Mouse (Mus musculus): ENCODE measurements around the gene Prdx6b. TPM values are rescaled to one million over a fixed set of nuclear protein-coding genes. Genes with fewer than 3 reads are reported as not detected.
A peak's percentile ranks its signal among the peaks of the same experiment; 100 is the strongest.

Prdx6b gene
- total RNA-seq (2021), result not detected
- long read RNA-seq, experiment 1, result 0 reads
- long read RNA-seq, experiment 2, result 0 reads

DNA sequence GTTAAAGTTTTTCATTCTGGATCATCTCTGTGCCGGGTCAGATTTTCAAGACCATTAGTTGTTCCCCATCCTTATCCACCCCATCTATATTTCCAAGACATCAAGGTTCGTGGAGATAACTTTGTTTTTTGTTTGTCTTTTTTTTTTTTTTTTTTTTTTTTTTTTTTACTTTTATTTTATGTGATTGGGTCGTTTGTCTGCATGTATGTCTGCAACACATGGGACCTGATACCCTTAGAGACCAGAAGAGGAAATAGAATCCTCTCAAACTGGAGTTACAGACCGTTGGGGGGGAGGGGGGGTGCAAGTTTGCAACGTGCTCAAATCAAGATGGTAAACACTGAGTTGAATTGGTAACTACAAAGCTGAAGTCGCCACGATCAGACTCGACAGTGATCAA lies at the start of gene Prdx6b:
Prdx6b (plus strand) TSS at position 301 of the 400 bp plus-strand sequence.
- no peak for DNase-seq

DNA sequence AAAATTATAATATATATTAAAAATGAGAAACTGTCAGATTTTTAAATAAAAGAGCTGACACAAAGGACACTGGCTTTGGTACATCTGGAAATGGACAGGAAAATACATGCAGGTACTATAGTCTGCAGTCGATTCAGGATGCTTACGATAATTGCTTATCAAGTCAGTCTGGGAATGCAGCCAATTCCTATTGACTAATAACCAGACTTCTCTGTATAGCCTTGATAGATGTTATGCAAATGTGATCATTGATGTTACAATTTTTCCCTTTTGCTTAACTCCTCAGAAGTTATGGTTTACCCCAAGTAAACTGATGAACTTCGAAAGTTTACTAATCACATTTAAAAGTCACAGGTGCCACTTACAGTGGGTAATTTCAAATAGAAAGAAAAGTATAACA lies 44.8 kb upstream of the Prdx6b start:
- DNase-seq, result no peak

DNA sequence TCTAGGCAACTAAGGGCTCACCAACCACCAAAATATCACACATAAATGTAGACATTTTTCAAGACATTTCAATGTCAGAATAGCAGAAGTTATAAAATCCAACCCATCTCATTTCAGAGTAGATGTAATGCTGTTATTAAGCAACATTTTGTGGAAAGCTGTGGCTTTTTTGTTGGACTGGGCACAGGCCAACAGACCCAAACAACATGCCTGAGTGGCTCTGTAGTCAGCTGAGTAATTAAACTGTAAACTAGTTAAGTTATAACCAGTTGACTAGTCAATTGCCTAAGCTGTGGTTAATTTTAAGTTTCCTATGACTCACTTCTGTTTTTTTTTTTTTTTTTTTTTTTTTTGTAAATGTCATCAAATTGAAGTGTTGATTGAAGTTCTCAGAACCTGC lies 44.4 kb upstream of the Prdx6b start:
- DNase-seq, result no peak

DNA sequence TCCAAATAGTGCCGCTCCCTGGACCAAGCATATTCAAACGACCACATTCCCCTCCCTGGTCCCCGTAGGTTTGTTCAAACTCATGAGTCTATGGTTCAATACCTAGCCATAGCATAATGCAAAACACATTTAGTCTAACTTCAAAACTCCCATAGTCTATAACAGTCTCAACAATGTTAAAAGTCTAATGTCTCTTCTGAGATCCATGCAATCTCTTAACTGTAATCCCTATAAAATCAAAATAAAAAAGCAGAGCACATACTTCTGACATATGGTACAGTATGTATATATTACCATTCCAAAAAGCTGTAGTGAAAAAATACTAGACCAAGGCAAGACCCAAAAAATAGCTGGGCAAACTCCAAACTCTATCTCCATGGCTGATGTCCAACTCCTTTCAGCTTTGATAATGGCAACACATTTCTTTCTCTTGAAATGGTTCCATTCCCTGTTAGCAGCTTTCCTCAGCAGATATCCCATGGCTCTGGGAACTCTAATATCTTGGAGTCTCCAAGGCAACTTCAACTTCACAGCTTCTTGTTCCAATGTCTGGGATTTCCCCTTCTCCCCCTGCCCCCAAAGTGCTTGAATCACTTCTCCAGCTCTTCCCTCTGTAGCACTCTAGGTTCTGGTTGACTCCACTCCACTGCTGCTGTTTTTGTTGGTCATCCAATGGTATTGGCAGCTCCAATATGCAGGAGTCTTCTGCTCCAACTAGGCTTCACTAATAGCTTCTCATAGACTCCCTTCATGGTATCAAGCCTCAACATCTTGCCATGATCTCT lies 32.2 kb upstream of the Prdx6b start:
- no peak for DNase-seq

DNA sequence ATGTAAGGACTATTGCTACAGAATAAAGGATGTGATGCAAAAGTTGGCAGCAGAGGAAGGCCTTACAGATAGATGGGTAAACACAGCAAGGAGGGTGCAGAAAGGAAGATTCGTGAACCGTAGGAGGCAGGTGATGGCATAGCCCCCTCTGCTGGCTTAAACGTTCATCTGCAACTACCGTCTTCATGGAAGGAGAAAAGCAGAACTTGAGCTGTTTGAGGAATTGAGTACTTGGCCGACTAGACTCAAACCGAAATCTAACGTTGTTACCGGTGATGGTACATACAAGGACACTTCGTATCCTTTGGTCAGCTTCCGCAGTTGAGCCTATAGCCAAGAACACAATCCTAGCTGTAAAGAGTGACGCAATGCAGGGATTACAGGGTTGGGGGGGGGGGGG lies 25.4 kb upstream of the Prdx6b start:
- DNase-seq, result peak; percentile 38

DNA sequence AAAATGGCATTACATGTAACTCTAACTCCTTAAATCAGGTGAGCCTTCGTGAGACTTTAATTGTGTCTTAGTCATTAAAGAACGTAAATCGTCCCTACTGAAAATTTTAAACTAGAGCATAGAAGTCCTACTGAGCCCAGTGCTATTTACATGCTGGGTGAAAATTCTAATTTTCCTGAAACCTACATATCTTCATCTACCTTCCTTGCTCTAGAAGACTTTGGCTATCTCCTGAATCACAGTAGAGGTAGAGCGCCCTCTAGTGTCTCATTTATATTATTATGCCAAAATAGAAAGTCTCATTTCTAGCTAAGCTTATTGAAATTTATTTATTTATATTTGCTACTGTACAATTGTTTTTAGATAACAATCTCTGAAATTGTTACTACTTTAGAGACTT lies 24.2 kb upstream of the Prdx6b start:
- no peak for DNase-seq

DNA sequence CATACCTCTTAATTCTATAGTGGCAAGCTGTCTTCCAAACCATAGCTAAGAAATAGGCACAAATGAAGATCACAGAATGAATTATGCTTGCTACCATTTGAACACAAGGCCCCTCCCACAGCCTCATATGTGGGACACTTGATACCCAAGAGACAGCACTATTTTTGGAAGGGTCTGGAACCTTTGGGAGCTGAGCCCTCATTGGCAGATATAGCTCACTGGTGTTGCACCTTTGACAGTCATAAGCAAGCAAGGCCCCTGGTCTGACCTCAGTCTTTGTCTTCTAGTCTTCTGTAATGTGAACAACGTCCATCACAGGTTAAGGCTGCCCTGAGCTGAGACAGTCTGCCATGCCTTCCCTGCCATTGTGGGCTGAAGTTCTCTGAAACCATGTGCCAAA lies 20.8 kb upstream of the Prdx6b start:
- no peak for DNase-seq

DNA sequence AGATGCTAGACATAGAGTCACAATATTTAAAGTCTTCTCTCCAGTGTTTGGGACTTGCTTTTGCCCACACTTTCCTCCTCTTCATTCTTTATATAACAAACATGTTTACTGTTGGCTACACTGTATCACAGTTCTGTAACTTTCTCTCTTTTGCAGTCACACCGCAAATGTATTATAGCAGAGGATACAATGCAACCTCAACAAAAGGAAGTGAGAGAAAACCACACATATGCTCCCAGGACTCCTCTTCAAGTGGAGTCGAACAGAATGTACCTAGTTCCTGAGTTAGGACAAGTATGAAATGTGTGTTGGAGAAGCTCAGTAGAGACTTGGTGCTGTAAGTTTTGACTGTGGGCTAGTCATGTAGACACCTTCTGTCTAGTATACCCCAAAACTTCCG lies 19.2 kb upstream of the Prdx6b start:
- no peak for DNase-seq

DNA sequence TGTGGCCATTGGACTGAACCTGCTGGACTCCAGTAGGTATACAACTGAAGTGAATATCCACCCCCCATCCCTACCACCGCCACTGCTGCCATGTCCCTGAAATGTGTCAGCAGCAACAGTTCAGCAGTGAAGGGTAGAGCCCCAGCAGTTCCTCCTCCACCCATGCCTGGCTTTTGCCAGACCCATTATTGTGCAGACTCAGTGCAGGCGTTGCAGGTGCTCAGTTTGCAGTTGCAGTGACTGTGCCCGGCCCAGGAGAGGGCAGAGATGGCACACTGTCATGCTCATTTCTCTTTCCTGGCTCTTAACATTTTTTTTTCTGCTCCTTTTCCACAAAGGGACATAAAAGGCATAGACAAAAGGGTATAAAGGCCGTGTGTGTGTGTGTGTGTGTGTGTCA lies 18.5 kb upstream of the Prdx6b start:
- DNase-seq, result no peak

DNA sequence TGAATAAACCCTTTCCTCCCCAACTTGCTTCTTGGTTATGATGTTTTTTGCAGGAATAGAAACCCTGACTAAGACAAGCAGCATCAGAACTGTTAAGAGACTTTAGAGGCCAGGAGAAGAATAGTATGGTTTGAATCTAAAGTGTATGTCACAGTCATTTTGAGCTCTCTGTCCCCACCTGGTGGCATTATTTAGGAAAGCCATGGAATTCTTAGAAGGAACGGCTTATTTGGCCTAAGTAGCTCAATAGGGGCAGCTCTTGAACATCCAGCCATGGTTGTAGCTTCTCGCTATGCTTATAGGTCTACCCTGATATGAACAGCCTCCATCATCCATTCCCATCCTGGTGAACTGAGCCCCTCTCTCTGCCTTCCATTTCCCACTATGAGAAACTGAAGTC lies 17.1 kb upstream of the Prdx6b start:
- DNase-seq, result no peak

DNA sequence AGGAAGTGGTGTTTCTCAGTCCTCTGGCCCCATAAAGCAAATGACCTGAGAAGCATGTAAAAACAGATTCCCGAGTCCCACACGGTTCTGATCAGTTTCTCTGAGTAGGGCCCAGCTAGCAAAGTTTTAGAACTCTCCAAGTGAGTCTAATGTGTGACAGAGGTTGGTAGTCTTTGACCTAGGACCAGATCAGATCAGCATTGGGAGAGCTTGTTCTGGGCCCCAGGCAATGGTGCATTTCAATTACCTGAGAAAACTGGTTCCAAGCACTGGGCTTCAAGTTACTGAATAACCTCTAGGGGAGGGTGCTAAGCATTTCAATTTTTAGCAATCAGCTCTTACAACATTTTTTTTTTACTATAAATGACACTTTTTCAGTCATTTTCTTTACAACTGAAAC lies 10.1 kb upstream of the Prdx6b start:
- DNase-seq, result no peak

DNA sequence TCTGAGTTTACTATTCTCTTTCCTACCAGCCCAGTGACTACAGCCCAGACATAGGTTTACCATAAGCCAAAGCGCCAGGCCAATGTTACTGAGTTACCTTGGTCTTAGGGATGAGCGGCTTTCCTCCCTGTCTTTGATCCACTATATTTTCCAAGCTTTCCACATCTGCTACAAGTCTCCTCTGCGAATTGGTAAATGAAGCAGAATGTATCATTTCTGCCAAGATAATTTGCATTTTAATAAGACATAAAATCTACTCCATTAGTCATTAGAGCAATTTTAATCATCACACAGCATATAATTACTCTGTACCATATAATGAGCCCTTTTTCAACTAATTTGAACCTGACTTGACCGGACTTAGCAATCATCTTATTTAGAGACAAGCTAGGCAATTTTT lies 5.9 kb upstream of the Prdx6b start:
- no peak for DNase-seq

DNA sequence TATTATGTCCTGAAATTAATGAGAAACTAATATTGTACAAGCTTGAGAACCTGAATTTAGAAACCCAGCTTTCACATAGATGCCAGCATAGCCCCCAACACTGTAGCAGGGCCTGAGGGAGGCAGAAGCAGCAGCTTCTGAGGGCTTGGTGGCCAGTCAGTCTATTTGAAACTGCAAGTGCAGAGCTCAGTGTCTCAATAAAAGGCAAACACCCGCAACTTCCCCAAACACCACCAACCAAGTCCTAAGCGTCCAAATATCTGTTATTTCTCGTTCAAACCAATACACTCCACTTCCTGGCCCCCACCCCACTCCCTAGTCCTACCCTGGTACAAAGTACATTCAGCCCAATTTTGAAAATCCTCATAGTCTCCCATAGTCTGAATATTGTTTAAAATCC lies 6.1 kb downstream of the Prdx6b start:
- no peak for DNase-seq

DNA sequence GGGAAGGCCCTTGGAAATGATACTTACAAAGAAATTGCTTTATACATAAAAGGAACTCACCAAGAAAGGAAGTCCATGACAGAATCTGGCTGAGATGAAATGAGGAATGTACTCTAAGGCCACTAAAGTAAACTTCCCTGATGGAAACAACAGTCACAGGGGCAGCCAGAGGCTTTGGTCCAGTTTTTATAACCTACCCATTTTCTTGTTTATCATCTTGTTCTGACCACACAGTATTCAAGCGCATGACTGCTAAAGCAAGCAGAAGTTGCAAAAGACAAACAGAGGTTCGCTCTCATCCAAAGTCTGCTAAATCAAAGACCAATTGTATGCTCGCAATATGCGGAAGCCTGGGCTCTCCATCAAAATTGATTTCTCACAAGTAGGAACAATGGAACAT lies 8.5 kb downstream of the Prdx6b start:
- DNase-seq, result no peak

DNA sequence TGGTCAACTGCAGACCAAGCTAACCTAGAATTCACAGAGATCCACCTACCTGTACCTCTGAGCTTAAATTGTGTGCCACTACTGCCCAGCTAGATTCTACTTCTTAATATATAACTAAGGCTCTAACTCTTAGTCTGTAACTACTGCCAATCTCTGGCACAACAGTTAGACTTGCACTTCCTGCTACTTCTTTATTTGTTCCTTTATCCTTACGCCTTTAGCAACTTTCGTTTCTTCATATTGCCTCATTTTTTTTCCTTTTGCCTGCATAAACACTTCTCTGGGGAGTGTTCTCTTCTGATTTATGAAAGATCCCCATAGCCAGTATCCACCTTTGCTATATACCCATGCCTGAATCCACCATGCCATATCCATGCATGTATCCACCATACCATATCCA lies 11.7 kb downstream of the Prdx6b start:
- no peak for DNase-seq

DNA sequence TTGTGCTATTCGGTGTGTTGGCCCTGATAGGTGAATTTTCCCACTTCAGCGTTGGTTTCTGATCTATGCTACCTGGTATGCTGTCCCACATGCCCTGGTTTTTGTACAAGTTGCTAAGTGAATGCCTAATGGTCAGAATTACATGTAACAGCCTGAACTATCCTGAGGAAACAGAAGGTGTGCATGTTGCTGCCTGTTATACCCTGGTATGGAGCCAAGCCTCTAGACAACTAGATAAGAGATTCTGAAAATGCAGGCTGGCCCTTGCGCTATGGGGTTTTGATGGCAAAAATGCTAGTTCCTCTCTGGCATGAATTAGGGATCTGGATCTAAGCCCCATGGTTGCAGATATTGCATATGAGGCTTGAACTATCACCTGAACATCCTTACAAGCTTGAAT lies 15.4 kb downstream of the Prdx6b start:
- no peak for DNase-seq

DNA sequence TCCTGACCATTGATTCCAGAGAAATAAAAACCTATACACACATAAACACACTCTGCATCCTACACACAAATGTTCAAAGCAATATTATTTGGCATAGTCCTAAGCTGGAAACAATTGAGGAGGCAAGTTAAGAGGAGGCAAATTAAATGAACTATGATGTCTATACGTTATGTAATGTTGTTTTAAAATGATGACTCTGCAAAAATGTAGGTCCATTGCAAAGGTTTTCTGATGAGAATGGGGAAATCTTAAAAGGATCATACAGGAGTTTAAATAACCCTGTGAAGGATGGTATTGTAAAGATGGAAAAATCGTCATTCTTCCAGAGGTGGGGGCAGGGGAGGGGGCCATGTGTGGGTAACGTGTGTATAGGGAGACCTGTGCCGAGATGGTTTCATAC lies 17.5 kb downstream of the Prdx6b start:
- DNase-seq, result no peak

DNA sequence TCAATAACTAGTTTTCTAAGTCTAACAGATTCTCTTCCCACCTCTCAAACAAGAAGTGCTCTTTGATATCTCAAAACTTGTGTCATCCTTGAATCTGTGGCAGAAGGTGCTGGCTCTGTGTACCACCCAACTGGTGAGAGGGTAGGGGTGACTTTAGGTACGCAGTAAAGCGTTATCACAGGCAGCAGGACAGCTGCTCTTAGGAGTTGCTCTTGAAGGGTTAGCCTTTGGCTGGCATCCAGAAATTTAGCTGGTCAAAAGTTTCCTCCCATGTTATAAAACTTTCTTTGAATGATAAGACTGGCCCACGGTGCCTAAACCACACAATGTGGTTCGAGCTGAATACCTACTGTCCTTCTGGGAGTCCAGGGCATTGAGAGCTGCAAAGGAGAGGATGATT lies 18.5 kb downstream of the Prdx6b start:
- DNase-seq, result no peak

DNA sequence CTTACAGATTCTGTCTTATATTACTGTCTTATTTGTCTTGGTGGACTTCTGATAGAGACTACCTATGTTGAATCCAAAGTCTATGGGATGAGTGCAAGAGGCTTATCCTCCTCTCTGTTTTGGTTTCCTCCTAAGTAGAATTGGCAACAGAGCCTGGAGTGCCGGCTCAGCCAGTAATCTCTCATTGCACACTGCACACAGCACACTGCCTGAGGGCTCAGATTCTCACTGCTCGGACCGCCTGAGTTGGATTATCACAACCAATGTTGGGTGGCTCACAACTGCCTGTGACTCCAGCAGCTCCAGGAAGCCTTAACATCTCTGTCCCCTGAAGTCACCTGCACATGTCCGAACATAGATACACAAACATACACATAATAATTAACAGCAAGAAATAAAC lies 19.1 kb downstream of the Prdx6b start:
- DNase-seq, result no peak

DNA sequence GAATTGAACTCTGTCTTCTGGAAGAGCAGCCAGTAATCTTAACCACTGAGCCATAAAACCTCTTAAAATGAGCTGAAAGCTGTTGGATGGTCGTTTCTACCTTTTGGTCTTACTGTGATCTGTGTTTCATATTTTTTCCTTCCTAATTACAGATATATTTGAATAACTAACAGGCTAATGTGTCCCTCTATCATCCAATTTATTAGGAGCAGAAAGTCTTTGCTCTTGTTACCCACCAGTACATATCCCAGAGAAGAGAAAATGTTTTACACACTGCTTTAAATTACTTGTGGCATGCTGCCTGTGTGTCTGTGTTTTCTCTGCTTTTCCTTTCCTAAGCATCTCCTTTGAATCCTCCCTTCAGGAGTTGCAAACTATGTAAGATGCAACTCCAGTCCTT lies 21.9 kb downstream of the Prdx6b start:
- no peak for DNase-seq

DNA sequence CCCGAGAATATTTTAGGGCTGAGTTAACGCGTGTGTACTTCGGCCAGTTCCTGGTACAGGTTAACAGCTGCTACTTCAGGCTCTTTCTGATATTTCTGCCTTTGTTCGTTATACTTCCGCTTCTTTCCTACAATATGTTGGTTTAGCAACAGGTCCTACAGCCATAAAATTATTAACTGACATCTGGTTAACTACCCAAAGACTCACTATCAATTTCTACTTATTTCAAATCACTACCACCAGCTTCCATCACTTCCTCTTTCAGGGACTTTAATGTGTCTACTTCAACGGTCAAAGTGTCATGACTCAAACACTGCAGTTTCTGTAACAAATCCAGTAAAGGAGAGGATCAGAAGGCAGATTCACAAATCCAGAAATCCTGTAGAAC lies 22.6 kb downstream of the Prdx6b start:
- DNase-seq, result no peak

DNA sequence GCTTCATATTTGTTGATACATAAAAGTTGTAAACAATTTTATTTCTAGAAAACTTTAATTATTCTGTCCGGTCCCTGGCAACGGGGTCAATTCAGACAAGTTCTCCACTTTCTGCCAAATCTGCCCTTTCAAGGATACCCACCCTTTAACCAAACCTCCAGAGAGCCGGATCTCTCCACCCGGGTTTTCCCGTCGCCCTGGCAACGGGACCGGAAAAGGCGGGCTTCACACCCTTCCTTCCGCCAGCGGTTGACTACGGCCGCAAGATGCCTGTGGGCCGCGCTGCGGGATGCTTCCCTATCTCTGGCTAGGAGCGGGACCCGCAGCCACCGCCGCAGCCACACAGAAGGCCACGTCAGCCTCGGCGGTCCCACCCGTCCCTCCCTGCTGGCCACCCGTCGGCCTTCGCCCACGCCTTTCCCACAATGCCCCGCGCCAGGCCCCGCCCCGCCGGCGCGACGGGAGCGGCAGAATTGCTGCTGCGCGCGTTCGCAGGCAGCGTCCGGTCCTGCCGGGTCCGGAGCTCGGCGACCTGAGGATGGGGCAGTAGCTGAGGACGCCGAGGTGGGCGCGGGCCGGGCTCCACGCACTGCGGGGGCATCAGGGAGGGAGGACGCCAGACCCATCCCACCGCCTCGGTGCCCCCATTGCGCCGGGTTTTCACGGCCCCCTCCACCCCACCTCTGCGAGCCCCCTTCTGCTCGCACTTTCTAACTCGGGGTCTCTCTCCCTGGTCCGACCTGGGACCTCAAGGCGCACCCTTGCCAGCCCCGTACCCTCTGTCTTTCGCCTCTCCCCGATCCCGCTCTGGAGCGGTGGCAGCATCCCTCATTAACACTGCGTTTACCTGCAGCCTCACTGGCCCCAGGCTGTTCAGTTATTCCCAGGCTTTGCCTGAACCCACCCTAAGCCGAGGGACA lies 23.2 kb downstream of the Prdx6b start, which contains the start of gene Dnajc10:
Dnajc10 (plus strand) TSS at position 225 of the 920 bp plus-strand sequence.
- peak; percentile 91 for DNase-seq

DNA sequence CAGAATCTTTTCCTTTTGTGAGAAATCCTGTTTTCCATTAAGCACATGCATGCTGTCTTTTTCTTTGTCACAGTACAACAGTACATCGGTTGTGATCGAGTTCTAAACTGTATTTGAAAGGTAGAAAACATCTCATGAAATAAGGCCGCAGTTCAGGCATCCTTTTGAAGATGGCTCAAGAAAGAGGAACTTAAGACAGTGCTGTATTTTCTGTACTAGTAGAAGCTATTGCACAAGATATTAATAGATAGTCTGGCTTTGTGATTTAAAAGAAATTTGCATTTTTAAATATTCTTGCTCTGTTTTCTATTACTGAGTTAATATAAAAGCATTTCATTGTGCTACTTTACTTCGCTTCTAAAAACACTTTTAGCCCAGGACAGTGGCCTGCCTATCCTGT lies 30.6 kb downstream of the Prdx6b start:
- no peak for DNase-seq

DNA sequence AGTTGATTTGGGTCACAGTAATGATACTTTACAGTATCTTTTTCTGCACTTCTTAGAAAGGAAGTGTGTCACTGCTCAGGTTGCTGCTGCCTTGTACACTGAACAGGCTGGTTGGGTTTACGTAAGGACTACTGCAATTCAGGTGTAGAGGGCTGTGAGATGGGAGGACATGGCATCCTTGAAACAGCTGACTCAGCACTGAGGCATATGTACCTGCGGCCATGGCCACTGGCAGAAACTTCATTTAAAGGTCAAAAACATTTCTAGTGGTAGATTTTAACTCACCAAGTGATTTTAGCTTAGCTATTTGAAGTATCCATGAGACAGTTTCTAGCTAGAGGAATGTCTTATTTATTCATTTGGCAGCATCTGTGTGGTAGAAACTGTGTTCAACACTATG lies 33.5 kb downstream of the Prdx6b start:
- DNase-seq, result no peak

All from gastrocnemius, postnatal 10 days (tissue).